Mouse (Mus musculus) heart, adult 8-10 months (tissue): Measurements from ENCODE around the gene Gm49392. TPM values are rescaled to one million over a fixed set of nuclear protein-coding genes. Genes with fewer than 3 reads are reported as not detected.
A peak's percentile ranks its signal among the peaks of the same experiment; 100 is the strongest.
"Not testable (repeated sequence)": the region's sequence is repeated elsewhere in the genome, so short reads cannot be mapped to it uniquely, and the experiment has no call there.

Experiments
- DNase-seq: peaks from one replicate; pipeline ENCODE4 v3.0.0; 2022; ENCODE audit warnings: low spot score
- total RNA-seq, 4 experiments: library from RNA; stranded (reverse); gene quantifications; 2 replicates each; pipeline ENCODE4 v1.2.4; 2022

The Gm49392 gene
- 1 to 10 TPM in 3 of 4 experiments, under 1 TPM in 1; 0.69 to 2.7 (median 1.4) TPM for total RNA-seq

DNA sequence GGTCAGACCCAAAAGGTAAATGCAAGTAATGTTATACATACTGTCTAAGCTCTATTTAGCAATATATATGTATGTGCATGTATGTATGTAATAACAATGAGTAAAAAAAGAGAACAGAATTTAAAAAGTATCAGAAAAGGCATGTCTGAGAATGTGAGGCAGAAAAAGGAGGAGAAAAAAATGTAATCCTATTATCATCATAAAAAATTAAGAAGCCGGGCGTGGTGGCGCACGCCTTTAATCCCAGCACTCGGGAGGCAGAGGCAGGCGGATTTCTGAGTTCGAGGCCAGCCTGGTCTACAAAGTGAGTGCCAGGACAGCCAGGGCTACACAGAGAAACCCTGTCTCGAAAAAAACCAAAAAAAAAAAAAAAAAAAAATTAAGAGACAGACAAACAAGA is at the start of gene Gm49392:
Gene Gm49392, minus strand, starts transcription at position 101 of the 400 bp plus-strand sequence.
- not testable (repeated sequence) for DNase-seq

DNA sequence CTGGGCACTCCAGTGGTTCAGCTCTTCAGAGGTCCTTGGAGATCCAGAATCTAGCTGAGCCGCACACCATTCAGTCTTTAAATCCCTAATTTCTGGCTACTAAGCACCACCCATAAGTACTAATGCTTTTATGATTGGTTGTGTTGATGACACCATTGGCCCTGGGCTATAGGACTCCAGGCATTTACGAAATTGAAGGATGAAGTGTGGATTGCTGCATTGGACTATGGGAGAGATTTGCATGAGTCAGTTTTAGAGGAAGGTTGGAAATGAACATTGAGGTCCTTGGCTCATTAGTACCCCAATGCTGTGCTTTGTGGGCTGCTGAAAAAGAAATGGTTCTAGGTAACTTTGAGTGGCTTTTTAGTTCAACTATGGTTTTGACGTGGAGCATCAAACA is 45.2 kb upstream of the Gm49392 start, which contains the start of gene Tpbpa:
Gene Tpbpa, minus strand, starts transcription at position 101 of the 400 bp plus-strand sequence.
- DNase-seq, result not testable (repeated sequence)

DNA sequence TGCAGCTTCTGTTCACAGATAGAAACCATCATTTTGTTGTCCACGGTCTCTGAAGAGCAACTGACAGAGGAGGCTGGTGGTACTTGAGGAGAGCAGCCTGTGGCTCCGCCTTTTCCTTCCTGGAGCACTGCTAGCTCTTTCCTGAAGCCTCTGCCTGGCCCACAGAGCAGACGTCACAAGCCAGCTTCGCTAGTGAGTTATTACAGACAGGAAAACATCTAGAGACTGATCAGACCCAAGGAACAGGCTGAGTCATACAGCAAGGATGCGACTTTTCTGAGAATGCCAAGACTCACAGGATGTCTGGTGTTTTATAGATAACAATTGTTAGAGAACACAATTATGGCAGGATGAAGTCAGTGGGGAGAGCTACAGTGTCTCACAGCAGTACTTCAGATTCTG is 39.8 kb upstream of the Gm49392 start, which contains the start of the genes Gm49391 and Ctla2a:
Gene Gm49391, minus strand, starts transcription at position 72 of the 402 bp plus-strand sequence.
Gene Ctla2a, minus strand, starts transcription at position 126 of the 402 bp plus-strand sequence.
- peak; percentile 81 for DNase-seq

- not testable (repeated sequence) for DNase-seq
Observed at GRCm38 (mm10) chr13:60935490-60935889, 38.8 kb upstream of the Gm49392 start, which contains the start of gene Gm49393. Gene Gm49393 (minus strand): TSS chr13:60935590.

GRCm38 (mm10) chr13:60904780-60905179 is 8.1 kb upstream of the Gm49392 start, which contains the start of gene Tpbpb:
Gene Tpbpb (minus strand): TSS chr13:60904880.
- DNase-seq, result not testable (repeated sequence)

- DNase-seq, result peak; percentile 86
Observed at GRCm38 (mm10) chr13:60897328-60897727, 634 bp upstream of the Gm49392 start, which contains the start of gene Ctla2b. Gene Ctla2b (minus strand): TSS chr13:60897447.

DNA sequence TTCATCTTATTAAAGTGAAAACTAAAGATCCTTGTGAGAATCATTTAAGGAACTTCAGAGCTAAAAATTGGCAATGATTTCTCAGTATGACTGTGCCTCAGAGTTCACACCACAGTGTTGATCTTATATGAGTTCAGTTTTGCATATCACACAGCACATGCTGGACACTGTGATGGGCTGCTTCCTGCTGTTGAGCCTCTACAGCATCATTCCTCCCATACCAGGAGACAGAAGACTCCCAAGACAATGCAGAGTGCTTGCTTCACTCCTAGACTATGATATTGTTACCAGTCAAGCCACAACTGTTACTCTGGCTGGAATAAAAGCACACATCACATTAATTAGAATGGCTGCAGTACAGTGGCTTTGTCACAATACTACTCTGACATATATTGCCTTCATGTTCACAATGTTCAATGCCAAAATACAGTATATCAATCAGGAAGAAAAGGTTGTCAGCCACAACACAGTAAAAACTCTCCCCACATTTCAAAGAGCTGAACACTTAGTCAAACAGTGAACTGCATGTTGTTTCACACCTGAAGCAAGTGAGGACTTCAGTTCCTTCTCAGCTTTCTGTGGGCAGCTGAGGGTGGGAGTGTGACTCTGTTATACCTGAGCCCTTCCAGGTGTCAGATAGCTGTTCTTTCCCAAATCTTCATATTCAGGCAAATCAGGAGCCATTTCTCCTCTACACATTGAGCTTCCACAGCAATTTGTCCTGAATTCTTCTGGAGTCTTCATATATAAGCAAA is 1.1 kb downstream of the Gm49392 start:
- DNase-seq, result no peak

DNA sequence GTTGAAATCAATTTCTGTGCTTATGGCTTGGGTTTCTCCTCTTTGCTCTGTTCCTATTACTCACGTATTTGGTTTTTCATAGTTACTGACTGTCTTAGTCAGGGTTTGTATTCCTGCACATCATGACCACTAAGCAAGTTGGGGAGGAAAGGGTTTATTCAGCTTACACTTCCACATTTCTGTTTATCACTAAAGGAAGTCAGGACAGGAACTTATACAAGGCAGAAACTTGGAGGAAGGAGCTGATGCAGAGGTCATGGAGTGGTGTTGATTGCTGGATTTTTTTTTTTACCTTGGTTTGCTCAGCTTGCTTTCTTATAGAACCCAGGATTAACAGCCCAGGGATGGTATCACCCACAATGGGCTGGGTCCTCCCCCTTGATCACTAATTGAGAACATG is 4.4 kb downstream of the Gm49392 start:
- DNase-seq, result no peak

DNA sequence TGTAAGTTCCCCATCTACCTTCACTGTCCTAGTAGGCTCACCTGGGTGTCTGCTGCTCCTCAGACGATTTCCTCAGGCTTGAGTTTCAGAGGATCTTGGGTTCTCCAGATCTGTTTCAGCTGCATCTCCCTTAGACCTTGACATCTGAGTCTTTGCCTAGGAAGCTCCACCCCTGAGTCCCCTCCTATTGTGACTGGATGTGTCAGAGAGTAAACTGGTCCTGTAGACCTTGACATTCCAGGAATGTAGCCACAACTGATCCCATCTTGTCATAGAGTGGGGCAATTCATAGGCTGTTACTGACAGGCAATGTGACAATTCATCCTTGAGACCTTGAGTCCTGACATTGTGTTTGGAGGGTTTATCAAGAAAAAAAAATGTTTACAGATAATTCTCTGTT is 32.4 kb downstream of the Gm49392 start, which contains the start of gene 4930486L24Rik:
Gene 4930486L24Rik, minus strand, starts transcription at position 195 of the 400 bp plus-strand sequence.
- DNase-seq, result no peak

GRCm38 (mm10) chr13:60848241-60849120 is 48.2 kb downstream of the Gm49392 start:
- peak; percentile 53 for DNase-seq

DNA sequence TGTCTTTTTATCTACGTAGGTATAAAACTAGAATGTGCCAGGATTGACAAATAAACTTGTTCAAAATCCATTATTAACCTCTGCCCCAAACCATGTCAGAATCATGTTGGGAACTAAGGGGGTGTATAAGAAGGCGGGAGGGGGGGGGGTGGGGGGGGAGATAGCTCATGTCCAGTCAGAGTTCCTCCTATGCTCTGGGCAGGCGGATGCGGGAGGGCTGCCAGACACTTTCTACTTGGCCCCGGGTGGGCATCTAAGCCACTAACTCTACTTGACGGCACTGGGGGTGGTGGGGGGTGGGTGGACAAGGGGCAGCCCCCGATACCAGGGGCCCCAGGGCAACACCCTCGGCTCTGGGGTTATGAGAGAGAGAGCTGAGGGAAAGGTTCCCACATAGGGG is 53.5 kb downstream of the Gm49392 start:
- DNase-seq, result no peak

DNA sequence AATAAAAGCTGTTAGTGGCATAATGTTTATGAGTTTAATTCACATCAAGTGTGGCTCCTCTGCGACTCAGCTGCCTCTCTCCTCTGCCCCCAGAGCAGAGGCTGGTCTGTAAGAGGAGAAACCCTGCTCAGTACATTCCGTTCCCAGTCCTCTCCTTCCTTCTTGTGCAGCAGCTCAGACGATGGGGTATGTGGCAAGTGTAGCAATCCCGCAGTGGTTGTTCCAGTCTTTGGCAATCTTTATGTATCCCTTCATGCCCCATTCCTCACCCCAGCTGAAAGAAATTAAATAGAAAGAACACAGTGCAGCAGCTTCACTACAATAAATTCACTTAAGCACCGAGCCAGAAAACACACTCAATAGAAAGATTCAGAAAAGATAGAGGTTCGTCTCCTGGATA is 54.0 kb downstream of the Gm49392 start:
- no peak for DNase-seq

DNA sequence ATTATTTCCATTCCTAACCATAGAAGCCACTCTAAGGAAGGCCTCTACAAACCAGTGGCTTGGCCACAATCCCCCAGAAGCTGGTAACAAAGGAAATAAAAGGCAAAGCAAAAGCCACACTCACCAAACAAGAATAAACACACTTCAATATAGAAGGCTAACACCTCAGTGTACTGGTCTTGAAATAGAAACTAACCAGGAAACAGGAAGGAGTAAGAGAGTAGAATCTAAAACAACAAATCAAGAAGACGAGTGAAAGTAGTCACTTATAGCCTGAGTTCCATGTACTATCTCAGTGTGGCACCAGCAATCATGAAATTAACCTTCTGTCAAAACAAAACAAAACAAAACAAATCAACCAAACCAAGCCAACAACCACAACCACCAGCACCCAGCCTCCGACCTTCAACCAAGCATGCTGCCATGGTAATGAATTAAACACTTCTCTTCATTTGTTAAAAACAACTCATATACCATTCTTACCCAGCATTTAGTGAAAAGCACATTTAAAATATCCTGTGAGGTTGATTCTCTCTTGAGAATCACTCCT is 57.3 kb downstream of the Gm49392 start:
- no peak for DNase-seq

- peak; percentile 38 for DNase-seq
Observed at GRCm38 (mm10) chr13:60826052-60826451, 70.6 kb downstream of the Gm49392 start.

GRCm38 (mm10) chr13:60820486-60821175 is 76.1 kb downstream of the Gm49392 start:
- DNase-seq, result no peak

- peak; percentile 15 for DNase-seq
Observed at GRCm38 (mm10) chr13:60819469-60819868, 77.2 kb downstream of the Gm49392 start.

- peak; percentile 3 for DNase-seq
Observed at GRCm38 (mm10) chr13:60813722-60814121, 83.0 kb downstream of the Gm49392 start.

GRCm38 (mm10) chr13:60812768-60813167 is 83.9 kb downstream of the Gm49392 start:
- no peak for DNase-seq

DNA sequence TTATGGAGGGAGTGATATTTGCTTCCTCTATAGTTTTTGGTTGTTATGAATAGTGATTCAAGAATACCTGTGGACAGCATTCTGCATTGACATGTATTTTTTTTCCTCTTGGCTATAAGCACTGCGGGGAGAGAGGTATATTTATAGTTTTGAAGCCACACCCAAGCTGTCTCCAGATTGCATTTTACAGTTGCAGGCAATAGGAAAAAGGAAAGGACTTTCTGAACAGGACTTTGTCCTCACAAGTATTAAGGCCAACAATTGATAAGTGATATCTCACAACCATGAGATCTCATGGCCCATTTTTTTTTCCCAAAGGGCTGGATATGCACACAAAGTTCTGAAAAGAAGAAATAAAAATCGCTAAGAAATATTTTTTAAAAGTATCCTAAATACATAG is 87.0 kb downstream of the Gm49392 start:
- no peak for DNase-seq

DNA sequence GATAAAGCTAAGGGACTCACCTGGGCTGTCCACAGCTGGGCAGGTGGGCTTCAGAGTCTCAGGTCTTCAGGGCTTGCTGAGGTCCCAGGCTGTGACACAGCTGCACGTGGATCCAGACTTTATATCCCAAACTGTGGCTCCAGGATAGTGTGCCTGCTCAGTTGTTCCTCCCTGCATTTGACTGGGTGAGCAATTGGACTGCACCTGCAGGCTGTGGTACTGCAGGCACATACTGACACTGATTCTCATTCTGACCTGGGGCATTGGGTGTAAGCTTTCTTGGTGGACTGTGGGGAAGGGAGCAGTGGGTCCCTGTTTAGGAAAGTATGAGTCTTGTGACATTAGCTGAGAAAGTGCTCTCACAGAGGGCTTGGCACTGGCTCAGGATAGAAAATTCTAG is 93.9 kb downstream of the Gm49392 start, which contains the start of gene Ctsll3:
Gene Ctsll3, minus strand, starts transcription at position 101 of the 400 bp plus-strand sequence.
- no peak for DNase-seq
